Mouse (Mus musculus) liver, embryonic 16.5 days (tissue): Measurements from ENCODE around the gene Akr1a1. TPM values are rescaled to one million over a fixed set of nuclear protein-coding genes. Genes with fewer than 3 reads are reported as not detected.

Source experiments
- polyA plus RNA-seq: library from polyadenylated mRNA; unstranded; fragments of >200 nt; fragmentation: Nextera tagmentation; extraction: Ambion mirVana; gene quantifications from 2 replicates; pipeline ENCODE4 v1.2.1, GENCODE M21; 2015

The Akr1a1 gene
- polyA plus RNA-seq, 1 experiment from 2014 or later, result 297 TPM

Other genes starting within 250 kb of the Akr1a1 start
- gene Mast2, start 187.5 kb downstream of the Akr1a1 start, polyA plus RNA-seq, result 3.4 and 3.8 TPM in 2 replicates
- gene Ipp, start 144.1 kb downstream of the Akr1a1 start, polyA plus RNA-seq, result 12.3 and 13.3 TPM in 2 replicates
- gene Tmem69, start 95.7 kb downstream of the Akr1a1 start, polyA plus RNA-seq, result 17.8 and 20.5 TPM in 2 replicates
- gene Gpbp1l1, start 94.0 kb downstream of the Akr1a1 start, polyA plus RNA-seq, result 15.3 and 16.0 TPM in 2 replicates
- 2.2 and 2.4 TPM in 2 replicates for gene Ccdc17, start 55.0 kb downstream of the Akr1a1 start, polyA plus RNA-seq
- 38.4 and 45.2 TPM in 2 replicates for gene Nasp, start 23.7 kb downstream of the Akr1a1 start, polyA plus RNA-seq
- gene Prdx1, start 33.9 kb upstream of the Akr1a1 start, polyA plus RNA-seq, result 964 and 975 TPM in 2 replicates
- gene Mmachc, start 56.7 kb upstream of the Akr1a1 start, polyA plus RNA-seq, result 8.8 and 8.9 TPM in 2 replicates
- gene Ccdc163, start 56.8 kb upstream of the Akr1a1 start, polyA plus RNA-seq, result 10.3 and 12.4 TPM in 2 replicates
- gene Tesk2, start 69.3 kb upstream of the Akr1a1 start, polyA plus RNA-seq, result 5.4 and 5.9 TPM in 2 replicates
- gene Toe1, start 156.0 kb upstream of the Akr1a1 start, polyA plus RNA-seq, result 11.4 and 12.6 TPM in 2 replicates
- gene Mutyh, start 156.0 kb upstream of the Akr1a1 start, polyA plus RNA-seq, result 2.6 and 2.9 TPM in 2 replicates
- gene Hpdl, start 170.0 kb upstream of the Akr1a1 start, polyA plus RNA-seq, result 0.11 and 0.12 TPM in 2 replicates
- 0.01 and 0.06 TPM in 2 replicates for gene Zswim5, start 225.7 kb upstream of the Akr1a1 start, polyA plus RNA-seq